Mouse (Mus musculus) mammary gland, adult 2 months (tissue): ENCODE measurements around the gene Gm3139. TPM values are rescaled to one million over a fixed set of nuclear protein-coding genes. Genes with fewer than 3 reads are reported as not detected.

ENCODE experiments used
- polyA plus RNA-seq: library from polyadenylated mRNA; depleted of rRNA; stranded (reverse); fragments of >200 nt; gene quantifications from 2 replicates; pipeline ENCODE4 v1.2.3, GENCODE M21; 2012; ENCODE audit warnings: low replicate concordance; rRNA removed

Gene Gm3139
- polyA plus RNA-seq = not detected in 2 replicates

DNA sequence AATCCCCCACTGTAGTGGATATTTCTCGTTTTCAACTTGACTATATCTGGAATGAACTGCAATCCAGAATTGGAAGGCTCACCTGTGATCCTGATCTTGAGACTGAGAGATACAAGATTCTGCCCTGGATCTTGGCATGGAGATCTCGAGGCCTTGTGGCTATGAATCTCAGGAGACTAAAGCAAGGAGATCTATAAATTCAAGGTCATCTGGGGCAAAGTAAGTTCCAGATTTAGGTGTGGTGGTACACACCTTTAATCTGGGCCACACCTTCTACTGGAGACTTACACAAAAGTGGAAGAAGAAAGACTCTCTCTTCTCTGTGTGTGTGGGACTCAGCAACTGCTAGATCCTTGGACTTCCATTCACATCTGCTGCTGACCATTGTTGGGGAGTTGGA, at the start of gene Gm3139:
TSS of gene Gm3139 (plus strand) at position 301 of the 400 bp plus-strand sequence.

Other genes starting within 250 kb of the Gm3139 start
- not detected in 2 replicates for gene A430089I19Rik, start 219.5 kb upstream of the Gm3139 start, polyA plus RNA-seq
- gene Gm6502, start 211.9 kb upstream of the Gm3139 start, polyA plus RNA-seq = not detected in 2 replicates
- gene AA792892, start 186.5 kb upstream of the Gm3139 start, polyA plus RNA-seq = not detected in 2 replicates
- gene Gm7682, start 80.5 kb upstream of the Gm3139 start, polyA plus RNA-seq = not detected in 2 replicates
- gene Gm3147, start 90.1 kb downstream of the Gm3139 start, polyA plus RNA-seq = not detected in 2 replicates
- not detected in 2 replicates for gene Gm6509, start 97.7 kb downstream of the Gm3139 start, polyA plus RNA-seq
- not detected in 2 replicates for gene Gm6205, start 122.1 kb downstream of the Gm3139 start, polyA plus RNA-seq